Mouse (Mus musculus) frontal cortex, adult 2 months (tissue): ENCODE measurements around the gene Gm15127. TPM values are rescaled to one million over a fixed set of nuclear protein-coding genes. Genes with fewer than 3 reads are reported as not detected.
"Not testable (repeated sequence)": the region's sequence is repeated elsewhere in the genome, so short reads cannot be mapped to it uniquely, and the experiment has no call there.

ENCODE experiments used
- DNase-seq, 2 experiments: peaks; one replicate each; pipeline ENCODE4 v3.0.0; 2022; ENCODE audit warnings: low spot score in 1 of 2; ENCODE audit errors: extremely low spot score in 1 of 2
- polyA plus RNA-seq: library from polyadenylated mRNA; depleted of rRNA; stranded (reverse); fragments of >200 nt; gene quantifications from 2 replicates; pipeline ENCODE4 v1.2.3, GENCODE M21; 2012; rRNA removed

The Gm15127 gene
- polyA plus RNA-seq: not detected in 2 replicates

DNA sequence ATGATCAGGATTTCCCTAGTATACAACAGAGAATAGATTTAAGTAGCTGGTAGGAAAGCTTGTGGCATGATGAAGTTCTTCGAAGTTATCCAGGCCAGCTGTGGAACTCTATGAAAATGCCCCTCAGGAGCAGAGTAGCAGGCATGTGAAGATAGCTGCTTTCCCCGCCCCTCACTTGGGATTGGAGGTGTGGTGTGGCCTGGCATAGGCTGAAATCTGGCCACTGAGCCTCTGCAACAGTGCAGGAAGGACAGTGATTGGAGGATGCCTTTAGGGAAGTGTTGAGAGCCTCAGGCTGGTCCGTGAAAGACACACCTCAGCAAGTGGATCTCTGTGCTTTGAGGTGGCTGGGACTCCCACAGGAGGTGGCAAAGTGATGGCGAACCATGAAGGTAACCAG, at the start of gene Gm15127:
Gene Gm15127, plus strand, starts transcription at position 301 of the 400 bp plus-strand sequence.
- DNase-seq: not testable (repeated sequence)

DNA sequence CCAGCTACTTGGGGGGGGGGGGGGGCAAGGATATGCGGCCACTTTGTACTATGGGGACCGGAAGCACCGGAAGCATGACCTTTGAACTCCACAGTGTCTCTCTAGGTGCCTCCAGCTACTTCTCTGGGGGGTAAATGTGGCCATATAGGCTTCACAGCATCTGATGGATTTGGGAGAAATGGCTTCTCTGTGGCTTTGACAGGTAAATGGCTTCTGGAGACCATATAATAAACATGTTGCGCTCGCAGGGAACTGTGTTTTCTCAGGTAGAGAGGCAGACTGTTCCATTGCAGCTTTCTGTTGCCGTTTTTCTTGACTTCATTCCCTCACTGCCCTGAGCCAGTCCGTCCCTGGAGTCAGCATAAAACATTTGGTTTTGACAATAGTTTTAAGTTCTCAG, 48.3 kb upstream of the Gm15127 start, which contains the start of gene Gm8334:
Gene Gm8334, minus strand, starts transcription at position 101 of the 400 bp plus-strand sequence.
- not testable (repeated sequence) for DNase-seq

DNA sequence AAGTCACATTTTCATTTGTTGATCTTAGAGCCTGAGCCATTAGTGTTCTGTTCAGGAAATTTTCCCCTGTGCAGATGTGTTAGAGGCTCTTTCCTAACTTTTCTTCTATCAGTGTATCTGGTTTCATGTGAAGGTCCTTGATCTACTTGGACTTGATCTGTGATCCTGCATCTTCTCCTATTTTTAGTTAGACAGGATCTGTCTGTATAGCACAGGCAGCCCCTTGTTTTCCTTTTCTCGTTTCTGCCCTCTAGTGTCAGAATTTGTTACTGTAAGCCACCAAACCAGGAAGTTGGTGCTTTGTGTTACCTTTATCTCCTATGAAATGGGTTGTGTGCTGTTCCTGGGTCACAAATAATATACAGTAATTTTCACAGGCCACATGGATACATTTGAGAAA, 12.9 kb downstream of the Gm15127 start:
- not testable (repeated sequence) for DNase-seq

Other genes starting within 250 kb of the Gm15127 start
- gene Gm15114, start 174.6 kb upstream of the Gm15127 start, polyA plus RNA-seq: not detected in 2 replicates
- not detected in 2 replicates for gene Gm8334, start 48.4 kb upstream of the Gm15127 start, polyA plus RNA-seq
- gene Luzp4, start 194.0 kb downstream of the Gm15127 start, polyA plus RNA-seq: not detected in 2 replicates